Comparison of ENCODE assay signal across 10 mouse cellular contexts in genomic region chr16:59547466-59547865, GRCm38 (mm10). TPM values are rescaled to one million over a fixed set of nuclear protein-coding genes. Genes with fewer than 3 reads are reported as not detected.
DNase-seq lines count a peak whose midpoint lies in the region; ATAC-seq and TF ChIP-seq lines count a peak whose summit lies in the region.
"Had no signal": no experiment of that assay in that cellular context is flagged by ENCODE, and none has a peak within 500 bp of the region (broad histone marks: within the 10 kb centered on the region; RNA-seq: fewer than 3 reads in every experiment).

No protein-coding gene starts in this region.

- TF ChIP-seq POLR2A in olfactory bulb, adult 2 months (IDR thresholded peaks at IDR 0.05; ENCODE audit: insufficient read depth, low read depth, low read length) = no peak

- TF ChIP-seq CTCF in hindbrain, postnatal 0 days (IDR thresholded peaks at IDR 0.05; ENCODE audit: low read depth) = no peak
- no peak for TF ChIP-seq CTCF in olfactory bulb, adult 2 months (IDR thresholded peaks at IDR 0.05; ENCODE audit: insufficient read depth, low read depth, low read length)

- H3K27ac ChIP-seq in midbrain, embryonic 13.5 days = no peak overlapping the region
- no peak overlapping the region for H3K27ac ChIP-seq in midbrain, embryonic 10.5 days (replicated peaks)
- peak overlapping the region; percentile 54; the same call in 1 of the 2 replicates for H3K27ac ChIP-seq in hindbrain, postnatal 0 days
- H3K27ac ChIP-seq in olfactory bulb, adult 2 months (ENCODE audit: insufficient read depth, low read depth, low read length) = peak overlapping the region; percentile 19; the same call in 1 of the 2 replicates
- H3K27ac ChIP-seq: liver, embryonic 14.5 days had no signal

- ATAC-seq in frontal cortex, adult (ENCODE audit: low TSS enrichment) = peak; percentile 96
- ATAC-seq in midbrain, embryonic 13.5 days = peak; percentile 44
- ATAC-seq in hindbrain, postnatal 0 days = peak; percentile 54; the same call in 1 of the 2 replicates

- H3K9ac ChIP-seq in midbrain, embryonic 13.5 days (replicated peaks) = no peak overlapping the region
- no peak overlapping the region for H3K9ac ChIP-seq in hindbrain, postnatal 0 days (replicated peaks; ENCODE audit: low read length)
- H3K9ac ChIP-seq: liver, embryonic 14.5 days had no signal

- H3K4me1 ChIP-seq in midbrain, embryonic 13.5 days (replicated peaks) = peaks cover 19% of the 10 kb centered on the region
- peaks cover 16% of the 10 kb centered on the region for H3K4me1 ChIP-seq in midbrain, embryonic 10.5 days
- peaks cover 8% of the 10 kb centered on the region for H3K4me1 ChIP-seq in hindbrain, postnatal 0 days (ENCODE audit: insufficient read depth, low read length)
- peaks cover 4% of the 10 kb centered on the region for H3K4me1 ChIP-seq in olfactory bulb, adult 2 months (ENCODE audit: control insufficient read depth, insufficient read depth, low read length)
- H3K4me1 ChIP-seq: megakaryocyte, embryonic 14.5 days had no signal

- H3K4me3 ChIP-seq in midbrain, embryonic 13.5 days (replicated peaks) = no peak overlapping the region
- no peak overlapping the region for H3K4me3 ChIP-seq in midbrain, embryonic 10.5 days
- no peak overlapping the region for H3K4me3 ChIP-seq in hindbrain, postnatal 0 days (ENCODE audit: low read length)
- no peak overlapping the region for H3K4me3 ChIP-seq in olfactory bulb, adult 2 months (ENCODE audit: insufficient read depth, low read depth, low read length)
- H3K4me3 ChIP-seq: megakaryocyte, embryonic 14.5 days had no signal

- H3K9me3 ChIP-seq in midbrain, embryonic 13.5 days = no peaks in the 10 kb centered on the region
- H3K9me3 ChIP-seq in midbrain, embryonic 10.5 days (replicated peaks) = no peaks in the 10 kb centered on the region
- no peaks in the 10 kb centered on the region for H3K9me3 ChIP-seq in hindbrain, postnatal 0 days (ENCODE audit: low read length)

- 28% methylated on average over 4 of the region's 4 CpGs for WGBS in midbrain, embryonic 13.5 days
- 68% methylated on average over 4 of the region's 4 CpGs for WGBS in midbrain, embryonic 10.5 days
- 18% methylated on average over 4 of the region's 4 CpGs for WGBS in hindbrain, postnatal 0 days
- WGBS in olfactory bulb, adult 2 months = 17% methylated on average over 4 of the region's 4 CpGs

- H3K27me3 ChIP-seq in midbrain, embryonic 13.5 days = no peaks in the 10 kb centered on the region
- no peaks in the 10 kb centered on the region for H3K27me3 ChIP-seq in midbrain, embryonic 10.5 days (ENCODE audit: low read depth, poor library complexity, severe bottlenecking)
- H3K27me3 ChIP-seq in hindbrain, postnatal 0 days (ENCODE audit: insufficient read depth, low read length) = no peaks in the 10 kb centered on the region
- H3K27me3 ChIP-seq: megakaryocyte, embryonic 14.5 days had no signal

- no peak overlapping the region for H3K4me2 ChIP-seq in midbrain, embryonic 13.5 days (replicated peaks)
- no peak overlapping the region for H3K4me2 ChIP-seq in hindbrain, postnatal 0 days (ENCODE audit: low read depth, low read length)

- DNase-seq in frontal cortex, postnatal 14 days (ENCODE audit: low spot score in 2 of 2) = no peak
- no peak for DNase-seq in midbrain, embryonic 10.5 days (ENCODE audit: low spot score)
- DNase-seq in hindbrain, postnatal 0 days (ENCODE audit: low spot score) = peak; percentile 57
- DNase-seq in c-Kit-positive CD71-positive TER-119-positive erythroid progenitor cells, embryonic 14.5 days (ENCODE audit: low spot score) = no peak
- no peak for DNase-seq in cerebellum, adult 18-20 months

- no peaks in the 10 kb centered on the region for H3K36me3 ChIP-seq in midbrain, embryonic 13.5 days
- H3K36me3 ChIP-seq in midbrain, embryonic 10.5 days = no peaks in the 10 kb centered on the region
- H3K36me3 ChIP-seq in hindbrain, postnatal 0 days (ENCODE audit: insufficient read depth, low read length) = no peaks in the 10 kb centered on the region

RNA-seq across cellular contexts. Expression of gene Crybg3, which starts 53.3 kb away (rescaled TPM):
- 2.1 and 2.6 TPM in 2 replicates for polyA plus RNA-seq in midbrain, embryonic 13.5 days (2015; fragmentation: Nextera tagmentation; extraction: Ambion mirVana)
- 5.2 and 5.5 TPM in 2 replicates for polyA plus RNA-seq in midbrain, embryonic 10.5 days (2016; fragmentation: Nextera tagmentation; extraction: Ambion mirVana)
- total RNA-seq in hindbrain, postnatal 0 days (2014; rRNA removed) = 5.9 and 6.5 TPM in 2 replicates
- 1.4 and 2.1 TPM in 2 replicates for polyA plus RNA-seq in hindbrain, postnatal 0 days (2015; fragmentation: Nextera tagmentation; extraction: Ambion mirVana)
- not detected in 2 replicates for polyA plus RNA-seq in olfactory bulb, adult 2 months (2012; ENCODE audit: insufficient read depth, insufficient read length, low replicate concordance, missing spikeins)

Comparison
In these comparisons a context has a peak if more than half of its experiments do, and no peak if none do; other contexts are left out.
1. ATAC-seq: peak in every context shown above with its lines; median percentile 96 in frontal cortex, adult; 54 in hindbrain, postnatal 0 days; 44 in midbrain, embryonic 13.5 days.
2. H3K27ac ChIP-seq: peak in hindbrain, postnatal 0 days (single experiment) and olfactory bulb, adult 2 months (single experiment); none in midbrain, embryonic 13.5 days (single experiment) and midbrain, embryonic 10.5 days (single experiment).